Mouse (Mus musculus) midbrain, embryonic 13.5 days (tissue): Measurements from ENCODE around the gene Ppard. TPM values are rescaled to one million over a fixed set of nuclear protein-coding genes. Genes with fewer than 3 reads are reported as not detected.
"Not testable (repeated sequence)": the region's sequence is repeated elsewhere in the genome, so short reads cannot be mapped to it uniquely, and the experiment has no call there.

Source experiments
- ATAC-seq: fragments of 200-750 bp; cut with Nextera tagmentation; 2 replicates; pipeline ENCODE4 v1.8.0; 2017; ENCODE audit warnings: mild to moderate bottlenecking, moderate TSS enrichment, moderate library complexity
- H3K27ac ChIP-seq: fragments of 300-500 bp; sonication (generic); 2 replicates; pipeline ENCODE4 v1.5.1; 2015; ENCODE audit warnings: inconsistent platforms, mild to moderate bottlenecking, moderate library complexity
- H3K27me3 ChIP-seq: fragments of 300-500 bp; sonication (generic); 2 replicates; pipeline ENCODE4 v1.6.1; 2015; ENCODE audit warnings: mild to moderate bottlenecking, inconsistent platforms
- H3K36me3 ChIP-seq: fragments of 300-500 bp; sonication (generic); 2 replicates; pipeline ENCODE4 v1.6.1; 2015; ENCODE audit warnings: mild to moderate bottlenecking, inconsistent platforms
- H3K4me1 ChIP-seq: fragments of 300-500 bp; sonication (generic); replicated peaks from 2 replicates; pipeline ENCODE4 v1.6.1; 2015; ENCODE audit warnings: inconsistent platforms
- H3K4me2 ChIP-seq: fragments of 300-500 bp; sonication (generic); replicated peaks from 2 replicates; pipeline ENCODE4 v1.6.1; 2015; ENCODE audit warnings: moderate library complexity, mild to moderate bottlenecking, inconsistent platforms
- H3K4me3 ChIP-seq: fragments of 300-500 bp; sonication (generic); replicated peaks from 2 replicates; pipeline ENCODE4 v1.5.1; 2015; ENCODE audit warnings: mild to moderate bottlenecking, inconsistent platforms
- H3K9ac ChIP-seq: fragments of 300-500 bp; sonication (generic); replicated peaks from 2 replicates; pipeline ENCODE4 v1.6.1; 2015; ENCODE audit warnings: mild to moderate bottlenecking, inconsistent platforms
- H3K9me3 ChIP-seq: fragments of 300-500 bp; sonication (generic); 2 replicates; pipeline ENCODE4 v1.6.1; 2016; ENCODE audit warnings: mild to moderate bottlenecking, inconsistent platforms
- WGBS: fragments of 180-500 bp; shearing (Covaris S2); methylation state at CpG from one replicate; pipeline ENCODE4 v1.1.7; 2015; 5-methylcytosine and 5-hydroxymethylcytosine counted together
- polyA plus RNA-seq: library from polyadenylated mRNA; unstranded; fragments of >200 nt; fragmentation: Nextera tagmentation; extraction: Ambion mirVana; gene quantifications from 2 replicates; pipeline ENCODE4 v1.2.1, GENCODE M21; 2015

Gene Ppard
- polyA plus RNA-seq, 1 experiment from 2014 or later: 1.4 TPM

DNA sequence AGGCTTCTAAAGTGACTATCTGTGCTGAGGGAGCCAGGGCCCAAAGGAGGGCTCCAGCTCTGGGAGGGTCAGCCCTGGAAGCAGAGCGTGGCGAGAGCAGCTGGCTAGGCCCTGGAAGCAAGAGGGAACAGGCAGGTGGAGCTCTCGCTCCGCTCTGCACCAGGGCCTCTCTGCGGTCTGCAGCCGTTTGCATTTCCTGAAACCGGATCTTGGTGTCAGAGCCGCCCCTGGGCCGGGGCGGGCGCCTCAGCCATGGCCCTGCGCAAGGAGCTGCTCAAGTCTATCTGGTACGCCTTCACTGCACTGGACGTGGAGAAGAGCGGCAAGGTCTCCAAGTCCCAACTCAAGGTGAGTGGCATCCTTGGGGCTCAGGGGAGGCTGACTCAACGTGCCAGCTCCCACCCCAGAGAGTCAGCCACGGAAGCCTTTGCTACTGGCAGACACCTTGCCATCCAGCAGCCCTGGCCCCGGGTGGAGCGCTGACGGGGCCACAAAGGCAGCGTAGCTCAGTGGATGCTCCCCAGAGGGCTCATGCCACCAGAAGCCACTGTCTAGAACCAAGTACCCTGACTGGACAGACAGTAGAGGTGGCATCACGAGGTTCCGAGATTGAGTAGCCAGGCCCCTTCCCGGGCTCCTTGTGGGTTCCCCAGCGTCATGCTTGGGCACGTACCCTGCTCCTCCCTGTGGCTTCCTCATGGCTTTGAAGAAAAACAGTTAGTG is 24.7 kb upstream of the Ppard start, which contains the start of gene Def6:
Gene Def6, plus strand, starts transcription at position 188 of the 723 bp plus-strand sequence.
- Histone ChIP-seq H3K9ac (peak within 1 kb of the TSS; percentile 46; the same call in 1 of the 2 replicates), H3K9me3 (no peaks in the 10 kb centered on the region), H3K27me3 (no peaks in the 10 kb centered on the region), H3K4me1 (peaks cover 9% of the 10 kb centered on the region), H3K36me3 (peaks cover 20% of the 10 kb centered on the region), H3K27ac (no peak within 1 kb of the TSS), H3K4me2 (peak within 1 kb of the TSS; percentile 31), H3K4me3 (peak within 1 kb of the TSS; percentile 11; the same call in 1 of the 2 replicates)
- 24% methylated on average over 26 of the region's 26 CpGs for WGBS
- peak; percentile 44; the same call in 1 of the 2 replicates for ATAC-seq

DNA sequence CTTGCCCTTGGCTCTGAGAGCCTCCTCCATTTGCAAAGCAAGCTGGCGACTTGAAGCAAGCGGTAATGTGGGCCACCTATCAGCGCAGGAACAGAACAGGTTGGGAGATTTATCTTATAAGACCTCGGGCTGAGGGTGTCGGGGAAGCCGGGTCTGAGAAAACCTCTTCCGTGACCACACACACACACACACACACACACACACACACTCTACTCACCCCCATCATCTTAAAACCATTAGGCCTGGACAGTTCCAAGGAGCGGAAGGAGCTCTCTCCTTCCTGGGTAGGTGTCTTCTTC is 24.2 kb upstream of the Ppard start:
- Histone ChIP-seq H3K9ac (peak overlapping the region; percentile 46; the same call in 1 of the 2 replicates), H3K27ac (no peak overlapping the region), H3K36me3 (peaks cover 15% of the 10 kb centered on the region), H3K4me3 (no peak overlapping the region), H3K4me1 (peaks cover 9% of the 10 kb centered on the region), H3K4me2 (peak overlapping the region; percentile 31), H3K27me3 (no peaks in the 10 kb centered on the region), H3K9me3 (no peaks in the 10 kb centered on the region)
- 84% methylated on average over 8 of the region's 8 CpGs for WGBS
- no peak for ATAC-seq

DNA sequence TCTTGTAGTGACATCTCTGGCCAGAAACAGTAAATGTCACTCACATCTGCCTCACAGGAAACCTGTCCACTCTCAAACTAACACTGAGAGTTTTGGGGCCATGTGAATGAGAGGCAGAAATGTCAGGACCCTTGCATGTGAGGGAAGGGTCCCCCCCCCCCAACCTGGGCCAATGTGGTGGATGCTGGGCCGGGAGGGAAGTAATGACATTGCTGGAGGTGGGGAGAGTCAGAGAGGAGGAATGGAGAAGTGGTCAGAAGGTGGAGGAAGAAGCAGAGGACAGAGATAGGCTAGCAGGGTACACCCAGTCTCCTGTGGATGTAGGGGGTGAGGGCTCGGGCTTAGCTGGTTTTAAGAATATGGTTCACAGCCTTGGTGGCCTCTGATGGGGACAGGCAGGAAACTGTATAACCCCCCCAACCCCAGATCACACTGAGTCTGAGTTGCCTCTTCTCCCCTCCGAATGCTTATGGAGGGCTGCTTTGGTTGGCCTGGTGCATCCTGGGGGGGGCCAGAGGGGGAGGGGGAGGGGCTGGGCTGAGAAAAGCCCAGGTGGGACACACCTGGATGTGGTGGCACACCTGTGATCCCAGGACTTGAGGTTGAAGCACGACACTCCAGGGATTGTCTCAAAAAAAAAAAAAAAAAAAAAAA is 22.9 kb upstream of the Ppard start:
- no peak overlapping the region for H3K9ac ChIP-seq
- H3K4me2 ChIP-seq: no peak overlapping the region
- no peak overlapping the region for H3K27ac ChIP-seq
- WGBS: 72% methylated on average over 4 of the region's 4 CpGs
- peaks cover 10% of the 10 kb centered on the region for H3K36me3 ChIP-seq
- H3K27me3 ChIP-seq: no peaks in the 10 kb centered on the region
- H3K9me3 ChIP-seq: no peaks in the 10 kb centered on the region
- no peak overlapping the region for H3K4me3 ChIP-seq
- ATAC-seq: no peak
- peaks cover 9% of the 10 kb centered on the region for H3K4me1 ChIP-seq

DNA sequence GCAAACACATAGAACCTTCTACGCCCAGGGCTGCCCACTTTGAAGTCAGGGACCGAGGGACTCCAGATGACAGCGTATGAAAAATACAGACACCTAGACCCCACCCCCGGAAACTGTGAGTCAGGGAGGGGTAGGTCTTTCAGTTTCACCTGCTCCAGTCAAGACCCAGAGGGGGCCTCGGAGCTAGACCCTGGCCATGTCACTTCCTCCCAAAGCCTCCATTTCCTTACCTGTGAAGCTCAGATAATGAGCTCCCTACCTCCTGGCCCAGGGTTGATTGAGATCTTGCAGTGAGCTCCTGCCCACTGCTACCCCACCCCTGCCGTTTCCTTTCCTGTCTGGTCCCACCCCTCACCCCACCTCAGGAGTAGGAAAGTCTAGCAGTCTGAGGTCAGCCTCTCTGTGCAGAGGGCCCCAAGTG is 20.6 kb upstream of the Ppard start:
- H3K4me2 ChIP-seq: no peak overlapping the region
- H3K4me3 ChIP-seq: no peak overlapping the region
- no peak for ATAC-seq
- 78% methylated on average over 6 of the region's 6 CpGs for WGBS
- H3K27me3 ChIP-seq: no peaks in the 10 kb centered on the region
- H3K9me3 ChIP-seq: no peaks in the 10 kb centered on the region
- H3K27ac ChIP-seq: no peak overlapping the region
- H3K4me1 ChIP-seq: peaks cover 9% of the 10 kb centered on the region
- no peaks in the 10 kb centered on the region for H3K36me3 ChIP-seq
- no peak overlapping the region for H3K9ac ChIP-seq

DNA sequence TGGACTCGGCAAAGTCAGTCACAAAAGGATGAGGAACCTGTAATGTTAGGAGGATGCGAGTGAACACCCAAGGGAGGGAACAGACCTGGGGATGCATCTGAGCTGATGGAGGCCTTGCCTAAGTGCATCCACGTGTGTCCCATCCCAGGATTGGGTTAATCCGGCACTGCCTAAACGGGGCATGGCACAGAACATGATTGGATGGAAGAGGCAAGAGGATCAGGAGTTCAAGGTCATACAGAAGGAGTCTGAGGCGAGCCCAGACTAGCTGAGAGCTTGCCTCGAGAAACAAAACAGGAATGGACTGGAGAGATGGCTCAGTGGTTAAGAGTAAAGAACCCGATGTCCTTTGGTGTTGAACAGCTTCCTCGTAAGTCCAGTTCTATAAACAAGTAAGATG is 20.1 kb upstream of the Ppard start:
- no peaks in the 10 kb centered on the region for H3K36me3 ChIP-seq
- peaks cover 7% of the 10 kb centered on the region for H3K4me1 ChIP-seq
- no peak for ATAC-seq
- H3K9me3 ChIP-seq: no peaks in the 10 kb centered on the region
- no peak overlapping the region for H3K27ac ChIP-seq
- 77% methylated on average over 9 of the region's 9 CpGs for WGBS
- no peak overlapping the region for H3K4me2 ChIP-seq
- H3K9ac ChIP-seq: no peak overlapping the region
- H3K27me3 ChIP-seq: 0 out of 2 replicates have a peak, but pooled peaks cover 4% of the 10 kb centered on the region
- no peak overlapping the region for H3K4me3 ChIP-seq

DNA sequence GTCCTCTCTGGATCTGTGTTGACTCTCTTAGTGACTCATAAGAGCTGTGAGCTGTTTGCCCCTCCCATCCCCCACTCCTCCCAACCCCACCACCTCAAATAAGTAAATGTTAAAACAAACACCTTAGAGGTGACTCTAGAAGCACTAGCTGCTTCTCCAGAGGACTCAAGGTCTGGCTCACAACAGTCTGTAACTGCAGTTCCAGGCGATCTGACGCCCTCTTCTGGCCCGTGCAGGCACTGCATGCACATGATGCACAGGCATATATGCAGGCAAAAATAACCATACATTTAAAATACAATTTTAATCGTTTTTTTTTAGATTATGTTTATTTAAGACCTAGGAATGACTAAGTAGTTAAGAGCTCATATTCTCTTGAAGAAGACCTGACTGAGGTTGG is 19.3 kb upstream of the Ppard start:
- ATAC-seq: no peak
- Histone ChIP-seq H3K9me3 (no peaks in the 10 kb centered on the region), H3K36me3 (no peaks in the 10 kb centered on the region), H3K27ac (no peak overlapping the region), H3K27me3 (0 out of 2 replicates have a peak, but pooled peaks cover 7% of the 10 kb centered on the region), H3K9ac (no peak overlapping the region), H3K4me3 (no peak overlapping the region), H3K4me2 (no peak overlapping the region), H3K4me1 (0 out of 2 replicates have a peak, but pooled peaks cover 4% of the 10 kb centered on the region)
- WGBS: 25% methylated on average over 4 of the region's 4 CpGs

DNA sequence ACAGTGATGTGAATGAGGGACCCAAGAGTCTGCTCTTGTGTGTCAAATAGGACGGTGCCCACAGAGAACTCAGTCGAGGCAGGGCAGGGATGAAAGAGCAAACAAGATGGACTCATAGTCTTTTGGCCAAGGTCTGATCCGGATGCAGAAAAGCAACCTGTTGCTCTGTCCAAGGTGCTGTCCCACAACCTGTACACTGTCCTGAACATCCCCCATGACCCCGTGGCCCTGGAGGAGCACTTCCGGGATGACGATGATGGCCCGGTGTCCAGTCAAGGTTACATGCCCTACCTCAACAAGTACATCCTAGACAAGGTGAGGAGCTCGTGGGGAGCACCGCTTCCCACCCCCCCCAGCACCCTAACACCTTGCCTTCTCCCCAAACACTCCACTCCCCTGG is 15.7 kb upstream of the Ppard start:
- 87% methylated on average over 9 of the region's 9 CpGs for WGBS

DNA sequence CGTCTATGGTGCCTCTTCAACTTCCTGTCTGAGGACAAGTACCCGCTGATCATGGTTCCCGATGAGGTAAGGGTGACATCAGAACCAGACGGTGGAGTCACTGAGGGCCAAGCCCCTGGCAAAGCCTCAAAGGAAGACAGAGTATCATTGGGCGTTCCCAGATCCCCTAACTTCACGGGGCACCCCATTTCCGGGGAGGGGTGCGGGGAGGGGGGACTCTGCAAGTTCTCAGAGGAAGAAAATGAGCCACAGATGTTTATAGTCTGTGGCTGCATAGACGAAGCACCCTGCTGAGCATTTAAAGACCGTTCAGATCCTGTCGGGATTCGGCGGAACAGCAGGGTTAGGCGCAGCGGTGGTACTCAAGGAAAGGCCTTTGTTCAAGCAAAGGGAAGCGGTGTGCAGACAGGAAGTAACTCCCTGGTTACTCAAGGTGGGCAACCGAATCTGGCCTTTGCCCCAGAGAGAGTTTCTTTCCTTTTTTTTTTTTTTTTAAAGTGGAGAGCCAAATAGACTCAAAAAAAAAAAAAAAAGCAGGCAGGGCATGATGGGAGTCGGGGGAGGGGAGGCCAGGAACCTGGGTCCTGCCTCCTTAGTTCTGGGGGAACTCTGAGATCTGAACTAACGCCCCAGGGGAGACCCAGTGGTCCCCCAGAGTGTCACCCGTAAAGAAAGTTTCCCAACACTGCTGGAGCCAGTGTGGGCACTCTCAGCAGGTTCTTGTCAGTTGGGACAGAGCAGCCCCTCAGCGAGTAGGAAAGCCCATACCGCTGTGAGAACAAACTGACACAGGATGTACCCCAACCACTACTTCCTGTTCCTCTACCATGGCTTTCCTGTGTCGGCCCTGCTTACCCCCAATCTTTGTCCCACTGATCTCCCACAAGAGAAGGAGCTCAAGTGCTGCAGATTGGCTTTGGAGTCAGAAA is 14.5 kb upstream of the Ppard start:
- 0 out of 2 replicates have a peak overlapping the region, but pooled peaks have one; percentile 13 for H3K4me2 ChIP-seq
- H3K4me1 ChIP-seq: peaks cover 6% of the 10 kb centered on the region
- H3K27me3 ChIP-seq: 0 out of 2 replicates have a peak, but pooled peaks cover 7% of the 10 kb centered on the region
- 28% methylated on average over 23 of the region's 23 CpGs for WGBS
- no peak for ATAC-seq
- no peak overlapping the region for H3K4me3 ChIP-seq
- H3K9ac ChIP-seq: no peak overlapping the region
- H3K36me3 ChIP-seq: no peaks in the 10 kb centered on the region
- no peaks in the 10 kb centered on the region for H3K9me3 ChIP-seq
- no peak overlapping the region; the same call in 1 of the 2 replicates for H3K27ac ChIP-seq

More for the DNA sequence above, 15.7 kb upstream of the Ppard start:
- no peak overlapping the region for H3K4me2 ChIP-seq
- H3K27me3 ChIP-seq: 0 out of 2 replicates have a peak, but pooled peaks cover 7% of the 10 kb centered on the region
- no peak overlapping the region for H3K4me3 ChIP-seq
- 0 out of 2 replicates have a peak, but pooled peaks cover 4% of the 10 kb centered on the region for H3K4me1 ChIP-seq
- H3K36me3 ChIP-seq: no peaks in the 10 kb centered on the region
- H3K9ac ChIP-seq: no peak overlapping the region
- ATAC-seq: no peak
- H3K9me3 ChIP-seq: no peaks in the 10 kb centered on the region
- no peak overlapping the region for H3K27ac ChIP-seq

DNA sequence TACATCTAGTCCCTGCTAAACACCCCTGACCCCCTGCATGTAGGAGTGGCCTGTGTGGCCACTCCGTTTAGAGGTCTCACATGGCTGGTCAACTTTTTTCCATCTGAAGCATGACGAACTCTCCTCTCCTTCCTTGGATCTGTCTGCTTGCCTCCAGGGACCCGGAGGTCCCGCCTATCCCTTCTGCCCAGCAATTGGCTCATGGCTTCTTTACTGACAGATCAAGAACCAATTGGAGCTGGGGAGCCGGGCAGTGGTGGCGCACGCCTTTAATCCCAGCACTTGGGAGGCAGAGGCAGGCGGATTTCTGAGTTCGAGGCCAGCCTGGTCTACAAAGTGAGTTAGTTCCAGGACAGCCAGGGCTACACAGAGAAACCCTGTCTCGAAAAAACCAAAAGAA is 10.0 kb upstream of the Ppard start:
- ATAC-seq, H3K9me3 ChIP-seq, H3K9ac ChIP-seq, H3K4me3 ChIP-seq, H3K36me3 ChIP-seq, H3K27ac ChIP-seq, H3K27me3 ChIP-seq, H3K4me2 ChIP-seq: not testable (repeated sequence)
- peaks cover 24% of the 10 kb centered on the region for H3K4me1 ChIP-seq
- 93% methylated on average over 10 of the region's 10 CpGs for WGBS

DNA sequence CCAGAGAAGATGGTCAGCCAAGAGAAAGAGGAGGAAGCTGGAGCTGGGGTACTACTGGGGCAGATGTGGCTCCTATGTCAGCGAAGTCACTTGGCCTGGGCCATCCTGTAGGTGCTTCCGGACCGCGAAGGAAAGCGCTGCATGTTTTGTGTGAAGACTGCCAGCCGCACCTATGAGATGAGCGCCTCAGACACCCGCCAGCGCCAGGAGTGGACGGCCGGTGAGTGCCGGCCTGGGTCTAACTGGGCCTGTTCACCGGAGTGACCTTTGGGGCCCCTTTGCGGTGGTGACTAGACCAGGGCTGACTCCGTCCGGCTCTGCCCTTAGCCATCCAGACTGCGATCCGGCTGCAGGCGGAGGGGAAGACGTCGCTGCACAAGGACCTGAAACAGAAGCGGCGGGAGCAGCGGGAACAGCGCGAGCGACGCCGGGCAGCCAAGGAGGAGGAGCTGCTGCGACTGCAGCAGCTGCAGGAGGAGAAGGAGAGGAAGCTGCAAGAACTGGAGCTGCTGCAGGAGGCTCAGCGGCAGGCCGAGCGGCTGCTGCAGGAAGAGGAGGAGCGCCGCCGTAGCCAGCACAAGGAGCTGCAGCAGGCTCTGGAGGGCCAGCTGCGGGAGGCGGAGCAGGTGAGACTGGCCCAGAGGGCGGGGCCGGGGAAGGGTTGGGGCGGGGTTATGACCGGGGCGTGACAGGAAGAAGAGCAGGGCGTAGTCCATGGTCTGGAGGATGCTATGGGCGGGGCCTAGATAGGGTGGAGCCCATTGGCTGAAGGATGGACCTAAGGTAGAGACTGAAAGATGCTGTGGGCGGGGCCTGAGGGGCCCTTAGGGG is 8.7 kb upstream of the Ppard start:
- ATAC-seq: peak; percentile 86
- no peaks in the 10 kb centered on the region for H3K9me3 ChIP-seq
- peak overlapping the region; percentile 95 for H3K4me2 ChIP-seq
- H3K27me3 ChIP-seq: 0 out of 2 replicates have a peak, but pooled peaks cover 6% of the 10 kb centered on the region
- under 1% methylated on average over 46 of the region's 46 CpGs for WGBS
- peak overlapping the region; percentile 54 for H3K4me3 ChIP-seq
- peak overlapping the region; percentile 88 for H3K27ac ChIP-seq
- peak overlapping the region; percentile 86 for H3K9ac ChIP-seq
- H3K36me3 ChIP-seq: no peaks in the 10 kb centered on the region
- peaks cover 19% of the 10 kb centered on the region for H3K4me1 ChIP-seq

DNA sequence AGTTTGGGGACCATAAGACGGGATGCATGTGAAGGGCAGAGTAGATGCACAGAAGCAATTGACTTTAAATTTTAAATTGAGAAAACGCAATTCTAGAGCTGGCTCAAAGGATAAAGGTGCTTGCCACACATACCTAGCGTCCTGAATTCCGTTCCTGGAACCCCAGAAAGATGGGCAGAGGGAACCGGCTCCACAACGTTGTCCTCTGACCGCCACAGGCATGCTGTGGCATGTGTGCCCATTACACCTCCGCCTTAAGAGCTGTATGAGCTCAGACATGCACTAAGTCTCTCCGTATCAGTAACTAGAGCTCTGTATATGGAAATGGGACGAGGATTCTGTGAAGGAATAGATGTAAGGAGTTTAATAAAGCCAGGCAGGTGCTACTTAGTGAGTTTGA is 7.9 kb upstream of the Ppard start:
- H3K9me3 ChIP-seq: no peaks in the 10 kb centered on the region
- no peak overlapping the region for H3K4me2 ChIP-seq
- no peak for ATAC-seq
- H3K27ac ChIP-seq: no peak overlapping the region
- WGBS: 88% methylated on average over 10 of the region's 10 CpGs
- no peaks in the 10 kb centered on the region for H3K36me3 ChIP-seq
- peaks cover 19% of the 10 kb centered on the region for H3K4me1 ChIP-seq
- H3K27me3 ChIP-seq: 0 out of 2 replicates have a peak, but pooled peaks cover 6% of the 10 kb centered on the region
- H3K4me3 ChIP-seq: no peak overlapping the region
- H3K9ac ChIP-seq: no peak overlapping the region
